Mouse (Mus musculus) midbrain, embryonic 10.5 days (tissue): Measurements from ENCODE around the gene Rnf157. TPM values are rescaled to one million over a fixed set of nuclear protein-coding genes. Genes with fewer than 3 reads are reported as not detected.
A peak's percentile ranks its signal among the peaks of the same experiment; 100 is the strongest.
"Not testable (repeated sequence)": the region's sequence is repeated elsewhere in the genome, so short reads cannot be mapped to it uniquely, and the experiment has no call there.

ENCODE experiments used
- DNase-seq: peaks from one replicate; pipeline ENCODE4 v3.0.0-alpha.2; 2017; ENCODE audit warnings: low spot score
- H3K27ac ChIP-seq: fragments of 300-500 bp; sonication (generic); replicated peaks from 2 replicates; pipeline ENCODE4 v1.5.1; 2016; ENCODE audit warnings: mild to moderate bottlenecking
- H3K27me3 ChIP-seq: fragments of 300-500 bp; sonication (generic); 2 replicates; pipeline ENCODE4 v1.6.1; 2016; ENCODE audit warnings: low read depth, mild to moderate bottlenecking; ENCODE audit not compliant: poor library complexity, severe bottlenecking
- H3K36me3 ChIP-seq: fragments of 300-500 bp; sonication (generic); 2 replicates; pipeline ENCODE4 v1.6.1; 2016; ENCODE audit warnings: mild to moderate bottlenecking, moderate library complexity
- H3K4me1 ChIP-seq: fragments of 300-500 bp; sonication (generic); 2 replicates; pipeline ENCODE4 v1.6.1; 2016
- H3K4me3 ChIP-seq: fragments of 300-500 bp; sonication (generic); 2 replicates; pipeline ENCODE4 v1.5.1; 2016; ENCODE audit warnings: mild to moderate bottlenecking, moderate library complexity
- H3K9me3 ChIP-seq: fragments of 300-500 bp; sonication (generic); replicated peaks from 2 replicates; pipeline ENCODE4 v1.6.1; 2016; ENCODE audit warnings: mild to moderate bottlenecking
- WGBS: fragments of 180-500 bp; shearing (Covaris S2); methylation state at CpG from one replicate; pipeline ENCODE4 v1.1.7; 2016; 5-methylcytosine and 5-hydroxymethylcytosine counted together
- polyA plus RNA-seq: library from polyadenylated mRNA; unstranded; fragments of >200 nt; fragmentation: Nextera tagmentation; extraction: Ambion mirVana; gene quantifications from 2 replicates; pipeline ENCODE4 v1.2.1, GENCODE M21; 2016

Gene Rnf157
- polyA plus RNA-seq, 1 experiment from 2014 or later = 5.3 TPM

- Histone ChIP-seq H3K4me3 (no peak overlapping the region), H3K9me3 (no peaks in the 10 kb centered on the region), H3K36me3 (no peaks in the 10 kb centered on the region), H3K27ac (no peak overlapping the region), H3K4me1 (peaks cover 12% of the 10 kb centered on the region), H3K27me3 (no peaks in the 10 kb centered on the region)
- 76% methylated on average over 2 of the region's 2 CpGs for WGBS
- no peak for DNase-seq
Measured at GRCm38 (mm10) chr11:116422562-116422961, 9.7 kb upstream of the Rnf157 start.

DNA sequence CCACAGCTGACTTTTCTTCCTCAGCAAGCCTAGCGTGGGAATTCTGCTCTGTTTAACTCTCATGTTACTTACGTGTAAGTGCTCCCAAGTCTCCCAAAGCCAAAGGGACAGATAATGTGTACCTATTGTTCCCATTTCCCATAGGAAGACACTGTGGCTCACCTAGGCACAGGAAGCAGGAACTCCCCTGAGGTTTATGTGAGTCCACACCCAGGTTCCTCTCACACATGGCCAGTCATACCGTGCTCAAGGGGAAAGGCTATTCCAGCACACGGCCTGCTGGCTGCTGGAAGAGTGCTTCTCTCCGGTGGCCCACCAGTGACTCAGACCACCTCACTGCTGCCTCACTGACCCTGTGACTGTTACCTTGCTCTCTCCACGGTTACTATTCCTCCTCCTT, 8.3 kb upstream of the Rnf157 start:
- 74% methylated on average over 6 of the region's 6 CpGs for WGBS
- Histone ChIP-seq H3K4me3 (no peak overlapping the region), H3K27me3 (no peaks in the 10 kb centered on the region), H3K9me3 (no peaks in the 10 kb centered on the region), H3K4me1 (peaks cover 16% of the 10 kb centered on the region), H3K36me3 (no peaks in the 10 kb centered on the region), H3K27ac (no peak overlapping the region)
- DNase-seq = no peak

GRCm38 (mm10) chr11:116418841-116419462, 6.1 kb upstream of the Rnf157 start:
- DNase-seq = no peak
- WGBS = 84% methylated on average over 6 of the region's 6 CpGs
- Histone ChIP-seq H3K27ac (peak overlapping the region; percentile 50), H3K27me3 (peaks cover 8% of the 10 kb centered on the region), H3K9me3 (no peaks in the 10 kb centered on the region), H3K36me3 (no peaks in the 10 kb centered on the region), H3K4me3 (no peak overlapping the region), H3K4me1 (peaks cover 16% of the 10 kb centered on the region)

- peaks cover 19% of the 10 kb centered on the region for H3K4me1 ChIP-seq
- no peaks in the 10 kb centered on the region for H3K36me3 ChIP-seq
- H3K9me3 ChIP-seq = no peaks in the 10 kb centered on the region
- peak overlapping the region; percentile 50 for H3K27ac ChIP-seq
- H3K27me3 ChIP-seq = peaks cover 15% of the 10 kb centered on the region
- peak; percentile 53 for DNase-seq
- WGBS = 19% methylated on average over 2 of the region's 2 CpGs
- no peak overlapping the region for H3K4me3 ChIP-seq
Measured at GRCm38 (mm10) chr11:116418194-116418840, 5.5 kb upstream of the Rnf157 start.

DNA sequence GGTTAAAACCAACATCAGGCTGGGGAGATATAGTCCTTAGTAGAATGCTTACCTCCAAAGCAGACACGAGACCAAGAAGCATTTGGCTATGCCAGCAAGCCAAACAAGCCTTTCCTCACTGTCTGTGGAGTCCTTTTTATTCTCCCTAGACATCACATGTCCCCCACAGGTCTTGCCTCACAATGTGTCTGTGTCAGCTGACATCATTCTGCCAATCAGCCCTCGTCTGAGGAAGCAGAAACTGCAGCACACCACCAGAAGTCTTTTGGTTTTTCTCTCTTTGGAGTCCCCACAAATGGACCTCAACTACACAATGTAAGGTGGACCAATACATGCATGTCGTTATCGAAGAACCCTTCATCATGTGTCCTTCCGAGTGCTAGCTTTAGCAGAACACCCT, 4.2 kb upstream of the Rnf157 start:
- 90% methylated on average over 5 of the region's 5 CpGs for WGBS
- Histone ChIP-seq H3K36me3 (no peaks in the 10 kb centered on the region), H3K27ac (no peak overlapping the region), H3K4me1 (peaks cover 31% of the 10 kb centered on the region), H3K4me3 (no peak overlapping the region), H3K27me3 (peaks cover 21% of the 10 kb centered on the region), H3K9me3 (no peaks in the 10 kb centered on the region)
- DNase-seq = no peak

- no peaks in the 10 kb centered on the region for H3K9me3 ChIP-seq
- no peak for DNase-seq
- no peak overlapping the region for H3K27ac ChIP-seq
- no peak overlapping the region for H3K4me3 ChIP-seq
- peaks cover 28% of the 10 kb centered on the region for H3K27me3 ChIP-seq
- WGBS = 75% methylated on average over 6 of the region's 6 CpGs
- H3K4me1 ChIP-seq = peaks cover 38% of the 10 kb centered on the region
- no peaks in the 10 kb centered on the region for H3K36me3 ChIP-seq
Measured at GRCm38 (mm10) chr11:116416196-116416943, 3.5 kb upstream of the Rnf157 start.

DNA sequence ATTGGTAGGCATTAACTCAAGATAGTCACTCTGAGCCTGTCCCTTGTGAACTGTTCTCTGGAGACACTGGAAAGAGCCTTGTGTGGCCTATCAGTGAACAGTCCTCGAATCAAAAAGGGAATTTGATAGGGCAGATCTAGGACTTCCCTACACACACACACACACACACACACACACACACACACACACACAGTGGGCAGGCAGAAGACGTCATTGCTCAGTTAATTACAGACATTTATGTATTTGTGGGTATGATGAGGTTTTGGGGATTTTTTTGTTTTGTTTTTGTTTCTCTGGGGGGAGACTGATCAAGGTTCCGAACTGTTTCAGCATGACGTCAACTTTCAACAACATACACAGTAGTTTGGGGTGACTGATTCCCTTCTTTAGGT, 795 bp upstream of the Rnf157 start:
- peak overlapping the region; percentile 84 for H3K4me3 ChIP-seq
- WGBS = 88% methylated on average over 4 of the region's 4 CpGs

DNA sequence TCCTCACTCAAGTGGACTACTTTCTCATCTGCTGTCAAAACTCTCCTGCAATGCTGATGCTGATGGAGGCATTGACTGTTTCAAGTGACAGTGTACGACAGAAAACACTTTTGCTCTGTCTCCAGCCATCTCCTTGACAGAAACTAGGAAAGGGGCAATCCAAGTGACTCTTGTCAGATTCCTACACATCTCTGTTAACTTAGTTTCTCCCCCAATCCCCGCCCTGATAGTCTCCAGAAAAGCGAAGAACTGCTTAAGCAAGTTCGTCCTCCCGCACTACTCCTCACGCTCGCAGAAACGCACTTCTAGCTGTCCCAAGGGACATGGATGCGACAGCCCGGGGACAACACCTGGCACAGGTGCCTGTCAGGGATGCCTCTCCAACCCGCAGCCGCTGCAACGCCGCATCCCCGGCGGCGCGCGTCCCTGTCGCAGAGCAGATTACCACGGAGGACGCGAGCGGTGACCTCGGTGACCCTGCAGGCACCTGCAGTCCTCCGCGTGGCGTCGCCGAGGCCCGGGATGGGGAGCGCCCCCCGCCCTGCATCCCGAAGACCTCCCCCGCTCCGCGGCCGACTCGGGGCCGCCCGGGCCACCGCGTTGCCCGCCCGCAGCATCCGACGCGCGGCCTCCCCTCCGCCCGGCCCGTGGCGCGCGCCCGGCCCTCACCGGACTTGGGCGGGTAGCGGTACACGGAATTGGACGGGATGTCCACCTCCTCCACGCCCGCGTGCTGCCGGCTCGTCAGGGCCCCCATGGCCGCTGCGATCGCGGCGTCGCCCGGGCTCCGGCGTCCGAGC, 604 bp downstream of the Rnf157 start:
- Histone ChIP-seq H3K9me3 (no peaks in the 10 kb centered on the region), H3K27me3 (peaks cover 32% of the 10 kb centered on the region), H3K36me3 (peaks cover 7% of the 10 kb centered on the region; the same call in 1 of the 2 replicates), H3K4me1 (peaks cover 35% of the 10 kb centered on the region), H3K4me3 (peak overlapping the region; percentile 84), H3K27ac (peak overlapping the region; percentile 95)
- peak; percentile 57 for DNase-seq
- WGBS = 1% methylated on average over 76 of the region's 76 CpGs

More for the DNA sequence above, 795 bp upstream of the Rnf157 start:
- Histone ChIP-seq H3K27ac (peak overlapping the region; percentile 95), H3K4me1 (peaks cover 43% of the 10 kb centered on the region), H3K27me3 (peaks cover 32% of the 10 kb centered on the region), H3K9me3 (no peaks in the 10 kb centered on the region), H3K36me3 (0 out of 2 replicates have a peak, but pooled peaks cover 5% of the 10 kb centered on the region)
- no peak for DNase-seq

GRCm38 (mm10) chr11:116411582-116411981, 1.2 kb downstream of the Rnf157 start:
- peaks cover 32% of the 10 kb centered on the region for H3K4me1 ChIP-seq
- no peak for DNase-seq
- peak overlapping the region; percentile 84 for H3K4me3 ChIP-seq
- peaks cover 9% of the 10 kb centered on the region; the same call in 1 of the 2 replicates for H3K36me3 ChIP-seq
- WGBS = 13% methylated on average over 6 of the region's 6 CpGs
- H3K27me3 ChIP-seq = peaks cover 32% of the 10 kb centered on the region
- no peak overlapping the region for H3K27ac ChIP-seq
- H3K9me3 ChIP-seq = no peaks in the 10 kb centered on the region

DNA sequence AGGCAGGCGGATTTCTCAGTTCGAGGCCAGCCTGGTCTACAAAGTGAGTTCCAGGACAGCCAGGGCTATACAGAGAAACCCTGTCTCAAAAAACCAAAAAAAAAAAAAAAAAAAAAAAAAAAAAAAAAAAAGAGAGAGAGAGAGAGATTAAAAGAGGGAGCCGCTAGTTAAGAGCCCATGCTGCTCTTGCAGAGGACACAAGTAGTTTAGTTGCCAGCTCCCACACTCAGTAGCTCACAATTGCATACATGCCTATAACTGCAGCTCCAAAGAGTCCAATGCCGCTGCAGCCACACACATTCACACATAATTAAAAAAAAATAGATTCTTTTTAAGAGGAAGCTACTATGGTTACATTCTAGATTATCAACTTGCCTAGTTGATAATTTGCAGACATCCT, 2.4 kb downstream of the Rnf157 start:
- 95% methylated on average over 4 of the region's 4 CpGs for WGBS
- DNase-seq, H3K9me3 ChIP-seq, H3K27ac ChIP-seq, H3K4me3 ChIP-seq: not testable (repeated sequence)
- Histone ChIP-seq H3K4me1 (peaks cover 31% of the 10 kb centered on the region), H3K27me3 (peaks cover 32% of the 10 kb centered on the region), H3K36me3 (peaks cover 12% of the 10 kb centered on the region; the same call in 1 of the 2 replicates)

DNA sequence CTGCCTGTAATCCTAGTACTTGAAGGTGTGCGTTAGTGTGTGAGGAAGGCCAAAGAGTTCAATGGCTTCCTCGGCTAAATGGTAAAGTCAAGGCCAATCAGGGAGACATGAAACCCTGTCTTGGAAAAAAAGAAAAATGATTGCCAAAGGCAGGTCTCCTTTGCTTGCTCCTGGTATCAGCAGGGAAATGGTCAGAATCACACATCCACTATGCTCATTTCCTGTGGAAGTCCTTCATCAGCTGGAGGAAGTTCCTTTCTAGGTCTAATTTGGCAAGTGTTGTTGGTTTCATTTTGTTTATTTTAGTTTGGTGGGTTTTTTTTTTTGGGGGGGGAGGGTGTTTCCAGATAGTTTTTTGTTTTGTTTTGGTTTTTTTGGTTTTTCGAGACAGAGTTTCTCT, 3.8 kb downstream of the Rnf157 start:
- 94% methylated on average over 3 of the region's 3 CpGs for WGBS
- Histone ChIP-seq H3K27me3 (peaks cover 25% of the 10 kb centered on the region), H3K36me3 (peaks cover 20% of the 10 kb centered on the region), H3K4me1 (peaks cover 31% of the 10 kb centered on the region), H3K4me3 (no peak overlapping the region), H3K9me3 (no peaks in the 10 kb centered on the region), H3K27ac (no peak overlapping the region)
- DNase-seq = no peak

- H3K27ac ChIP-seq = no peak overlapping the region
Measured at GRCm38 (mm10) chr11:116406231-116406728, 6.6 kb downstream of the Rnf157 start.

More at GRCm38 (mm10) chr11:116406231-116406728, 6.6 kb downstream of the Rnf157 start:
- peaks cover 35% of the 10 kb centered on the region for H3K36me3 ChIP-seq
- WGBS = 97% methylated on average over 16 of the region's 16 CpGs
- H3K9me3 ChIP-seq = no peaks in the 10 kb centered on the region
- peaks cover 8% of the 10 kb centered on the region for H3K4me1 ChIP-seq
- peaks cover 3% of the 10 kb centered on the region for H3K27me3 ChIP-seq
- no peak overlapping the region for H3K4me3 ChIP-seq
- DNase-seq = no peak
